Mouse (Mus musculus) urinary bladder, postnatal 14 days (tissue): Measurements from ENCODE around the gene Hmga2.

Experiments
- DNase-seq: peaks from one replicate; pipeline ENCODE4 v3.0.0; 2021; ENCODE audit warnings: low spot score

The Hmga2 gene

GRCm38 (mm10) chr10:120473218-120473617, 3.1 kb downstream of the Hmga2 start:
- no peak for DNase-seq

GRCm38 (mm10) chr10:120472606-120473005, 3.7 kb downstream of the Hmga2 start:
- no peak for DNase-seq

GRCm38 (mm10) chr10:120465121-120465520, 11.1 kb downstream of the Hmga2 start:
- DNase-seq, result no peak

- no peak for DNase-seq
Measured at GRCm38 (mm10) chr10:120461769-120462168, 14.5 kb downstream of the Hmga2 start.

- no peak for DNase-seq
Measured at GRCm38 (mm10) chr10:120461301-120461700, 15.0 kb downstream of the Hmga2 start.

- DNase-seq, result no peak
Measured at GRCm38 (mm10) chr10:120458866-120459265, 17.4 kb downstream of the Hmga2 start.

GRCm38 (mm10) chr10:120449661-120450284, 26.5 kb downstream of the Hmga2 start:
- no peak for DNase-seq

- DNase-seq, result no peak
Measured at GRCm38 (mm10) chr10:120446799-120447198, 29.5 kb downstream of the Hmga2 start.

- DNase-seq, result no peak
Measured at GRCm38 (mm10) chr10:120446206-120446605, 30.1 kb downstream of the Hmga2 start.

GRCm38 (mm10) chr10:120444463-120445070, 31.7 kb downstream of the Hmga2 start:
- no peak for DNase-seq

- DNase-seq, result no peak
Measured at GRCm38 (mm10) chr10:120443757-120444311, 32.4 kb downstream of the Hmga2 start.

- DNase-seq, result no peak
Measured at GRCm38 (mm10) chr10:120441254-120441653, 35.0 kb downstream of the Hmga2 start.

GRCm38 (mm10) chr10:120434433-120434832, 41.8 kb downstream of the Hmga2 start:
- no peak for DNase-seq

GRCm38 (mm10) chr10:120433463-120433815, 42.8 kb downstream of the Hmga2 start:
- DNase-seq, result no peak

GRCm38 (mm10) chr10:120432731-120433462, 43.4 kb downstream of the Hmga2 start:
- DNase-seq, result no peak

- DNase-seq, result no peak
Measured at GRCm38 (mm10) chr10:120432081-120432480, 44.2 kb downstream of the Hmga2 start.

GRCm38 (mm10) chr10:120431435-120431834, 44.8 kb downstream of the Hmga2 start:
- DNase-seq, result no peak

GRCm38 (mm10) chr10:120430422-120430821, 45.8 kb downstream of the Hmga2 start:
- no peak for DNase-seq

GRCm38 (mm10) chr10:120429758-120430259, 46.5 kb downstream of the Hmga2 start:
- DNase-seq, result no peak

- DNase-seq, result no peak
Measured at GRCm38 (mm10) chr10:120429199-120429551, 47.1 kb downstream of the Hmga2 start.

GRCm38 (mm10) chr10:120428430-120429198, 47.7 kb downstream of the Hmga2 start:
- DNase-seq, result peak; percentile 52

GRCm38 (mm10) chr10:120426086-120426610, 50.1 kb downstream of the Hmga2 start:
- no peak for DNase-seq
